Mouse (Mus musculus) CD4-positive helper T cell, adult 2 months (primary cell): ENCODE measurements around the gene Kcnk13.

ENCODE experiments used
- DNase-seq: peaks from one replicate; pipeline ENCODE4 v3.0.0-alpha.2; 2012; ENCODE audit warnings: low read depth, missing footprints, low spot score

Gene Kcnk13

DNA sequence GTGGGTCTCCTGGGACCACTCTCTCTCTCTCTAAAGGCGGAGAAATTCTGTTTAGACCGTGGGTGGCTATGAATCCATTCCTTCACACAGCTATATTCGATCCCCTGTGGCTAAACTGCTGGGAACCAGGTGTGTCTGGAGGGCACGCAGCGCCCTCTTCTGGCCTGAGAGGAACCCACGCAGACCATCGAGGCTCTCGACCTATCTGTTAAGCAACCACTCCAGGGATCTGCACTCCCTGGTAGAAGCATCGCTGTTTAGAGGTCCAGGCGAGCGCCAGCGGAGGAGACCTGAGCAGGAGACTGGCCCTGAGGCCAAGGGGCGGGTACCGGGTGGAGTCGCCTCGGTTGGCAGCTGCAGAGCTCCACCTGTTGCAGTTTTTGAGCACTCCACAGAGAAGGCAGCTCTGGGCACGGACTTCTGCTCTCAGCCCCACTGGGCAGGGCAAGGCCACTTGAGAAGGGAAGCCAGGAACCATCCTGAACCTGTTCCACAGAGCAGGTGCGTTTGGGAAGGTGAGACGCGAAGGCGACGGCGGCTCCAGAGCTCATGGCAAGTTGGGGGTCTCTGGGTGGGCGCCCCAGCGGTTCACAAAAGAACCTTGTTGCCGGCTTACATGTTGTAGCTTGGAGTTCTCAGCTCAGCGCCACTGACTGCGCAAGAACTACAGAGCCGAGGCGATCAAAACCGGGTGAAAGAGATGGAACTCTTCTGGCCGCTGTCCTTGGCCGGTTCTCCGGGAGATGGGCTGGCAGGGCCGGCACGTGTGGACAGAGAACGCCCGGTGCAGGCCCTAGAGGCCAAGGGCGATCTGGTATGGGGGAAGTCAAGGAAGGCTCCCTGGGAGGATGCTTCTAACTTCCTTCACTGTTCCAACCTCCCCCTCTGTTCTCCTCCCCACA lies at the start of gene Kcnk13:
Kcnk13 (plus strand) TSS at position 199 of the 902 bp plus-strand sequence.
- DNase-seq, result peak; percentile 67

DNA sequence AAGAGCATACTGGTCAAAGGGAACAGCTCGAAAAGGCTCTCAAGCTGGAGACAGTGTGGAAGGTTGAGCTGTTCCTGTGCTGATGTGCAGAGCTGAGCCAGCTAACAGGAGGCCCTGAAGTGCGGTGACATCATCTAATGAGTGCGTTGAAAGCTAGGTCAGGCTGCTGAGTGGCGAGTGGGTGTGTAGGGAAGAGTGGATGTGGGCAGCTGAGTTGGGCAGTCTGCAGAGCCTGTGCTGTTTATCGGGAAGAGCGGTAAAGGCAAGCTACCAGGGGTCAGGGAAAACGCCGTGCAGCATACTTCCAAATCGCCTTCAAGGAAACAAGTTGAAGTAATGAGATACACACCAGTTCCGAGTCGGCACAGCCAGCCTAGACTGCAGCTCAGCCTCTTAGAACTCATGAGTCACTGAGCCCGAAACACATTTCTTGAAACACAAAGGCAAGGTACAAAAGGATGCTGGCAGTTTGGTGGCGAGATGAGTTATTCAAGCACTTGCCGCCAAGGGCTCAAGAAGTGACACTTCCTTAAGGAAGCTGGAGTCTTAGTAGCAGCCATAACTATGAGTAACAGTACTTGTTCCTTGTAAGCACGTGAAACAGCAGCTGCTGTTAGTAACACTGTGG lies 46.4 kb upstream of the Kcnk13 start:
- no peak for DNase-seq

DNA sequence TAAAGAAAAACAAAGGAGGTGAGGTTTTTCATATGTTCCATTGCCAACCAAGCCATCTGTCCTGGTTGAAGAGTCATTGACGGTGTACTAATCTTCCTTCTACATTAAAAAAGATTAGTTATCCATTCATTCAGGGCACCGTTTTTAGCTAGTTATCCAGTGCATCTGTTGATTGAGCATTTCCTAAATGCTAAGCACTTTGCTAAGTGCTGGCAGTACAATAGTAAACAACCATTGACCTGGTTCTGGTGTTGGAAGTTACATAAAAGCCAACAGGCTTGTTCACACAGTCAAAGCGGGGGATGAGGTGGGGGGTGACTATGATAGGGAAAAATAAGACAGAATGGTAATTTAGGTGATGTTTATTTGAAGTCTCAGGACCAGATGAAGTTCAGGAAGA lies 44.7 kb upstream of the Kcnk13 start:
- no peak for DNase-seq

DNA sequence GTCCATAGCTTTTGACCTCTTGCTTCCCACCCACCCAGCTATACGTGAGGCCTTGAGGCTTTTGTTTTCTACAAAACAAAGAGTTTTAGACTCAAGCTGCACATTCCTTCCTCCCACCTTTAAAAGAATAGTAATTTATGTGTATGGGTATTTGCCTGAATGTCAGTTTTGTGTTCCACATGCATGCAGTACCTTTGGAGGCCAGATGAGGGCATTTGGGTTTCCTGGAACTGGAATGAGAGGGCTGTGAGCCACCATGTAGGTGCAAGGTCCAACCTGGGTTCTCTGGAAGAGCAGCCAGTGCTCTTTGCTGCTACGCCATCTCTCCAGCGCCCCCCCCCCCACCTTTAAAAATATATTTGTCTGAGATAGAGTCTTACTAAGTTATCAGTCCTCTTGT lies 43.3 kb upstream of the Kcnk13 start:
- no peak for DNase-seq

DNA sequence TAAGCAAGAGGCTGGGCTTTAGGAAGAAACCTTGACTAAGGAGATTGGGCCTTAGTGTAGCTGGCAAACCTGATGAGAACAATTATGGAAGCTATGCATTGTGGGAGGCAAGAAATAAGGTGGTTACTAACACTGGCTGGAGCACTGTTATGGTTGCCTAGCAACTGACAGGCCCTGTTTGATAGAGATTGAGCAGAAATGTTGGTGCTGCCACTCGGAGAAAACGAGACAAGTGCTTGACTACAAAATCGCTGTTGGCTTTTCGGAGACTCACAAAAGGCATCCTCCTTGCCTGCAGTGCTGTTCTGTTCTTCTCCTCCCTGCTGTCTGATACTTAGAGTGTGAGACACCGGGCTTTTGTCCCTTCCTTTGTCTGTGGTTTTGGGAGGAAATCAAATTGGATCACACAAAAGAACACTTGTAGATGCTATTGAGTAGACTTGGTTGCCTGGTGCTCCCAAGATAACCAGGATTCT lies 41.1 kb upstream of the Kcnk13 start:
- no peak for DNase-seq

DNA sequence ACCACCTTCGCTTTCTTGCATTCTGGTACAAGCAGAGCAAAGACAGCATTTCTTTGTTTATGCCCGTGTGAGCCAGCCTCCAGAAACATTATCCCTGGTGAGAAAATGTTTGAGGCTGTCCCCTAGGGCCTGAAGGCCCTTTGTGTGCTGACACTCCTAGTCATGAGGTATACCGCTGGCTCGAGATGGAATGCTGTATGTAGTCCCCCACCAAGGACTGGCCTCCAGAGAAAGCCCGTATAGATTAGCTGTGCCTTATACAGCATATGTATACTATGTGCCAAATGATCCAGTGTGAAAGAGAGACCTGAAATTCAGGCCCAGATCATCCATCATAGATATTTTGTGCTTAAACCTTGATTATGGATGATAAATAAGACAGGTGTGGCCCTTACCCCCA lies 40.6 kb upstream of the Kcnk13 start:
- no peak for DNase-seq

DNA sequence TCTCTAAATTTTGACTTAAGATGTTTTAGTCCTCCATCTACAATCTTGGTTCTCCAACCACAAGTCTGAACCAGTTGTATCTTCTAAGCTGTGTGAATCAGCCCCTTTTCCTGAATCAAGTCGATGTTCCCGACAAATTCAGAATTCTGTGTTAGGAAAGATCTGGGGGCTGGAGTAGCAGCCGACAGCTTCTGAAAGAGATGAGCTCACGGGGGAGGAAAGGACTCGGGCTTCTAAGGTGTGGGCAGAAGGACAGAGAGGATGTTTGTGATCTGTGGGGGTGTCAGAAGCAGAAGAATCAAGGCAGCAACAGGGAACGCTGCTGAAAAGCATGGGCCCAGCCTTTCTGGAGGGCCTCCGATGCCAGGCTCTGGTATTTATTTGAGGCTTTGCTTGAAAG lies 36.0 kb upstream of the Kcnk13 start:
- DNase-seq, result no peak

DNA sequence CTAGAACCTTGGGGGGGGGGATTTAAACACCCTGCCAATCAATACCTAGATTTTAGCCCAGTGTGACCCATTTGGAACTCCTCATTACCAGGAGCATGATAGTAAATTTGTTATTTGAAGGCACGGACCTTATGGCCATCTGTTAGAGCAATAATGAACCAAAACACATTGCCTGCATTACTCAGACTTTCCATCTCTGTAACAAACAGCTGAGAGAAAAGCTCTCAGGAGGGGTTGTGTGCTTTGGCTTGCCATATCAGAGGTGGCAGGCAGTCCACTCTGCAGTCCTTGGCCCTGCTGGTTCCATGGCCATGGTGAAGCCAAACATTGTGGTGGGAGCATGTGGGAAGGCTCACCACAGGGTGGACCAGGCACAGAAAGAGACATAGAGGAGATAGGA lies 35.1 kb upstream of the Kcnk13 start:
- DNase-seq, result no peak

DNA sequence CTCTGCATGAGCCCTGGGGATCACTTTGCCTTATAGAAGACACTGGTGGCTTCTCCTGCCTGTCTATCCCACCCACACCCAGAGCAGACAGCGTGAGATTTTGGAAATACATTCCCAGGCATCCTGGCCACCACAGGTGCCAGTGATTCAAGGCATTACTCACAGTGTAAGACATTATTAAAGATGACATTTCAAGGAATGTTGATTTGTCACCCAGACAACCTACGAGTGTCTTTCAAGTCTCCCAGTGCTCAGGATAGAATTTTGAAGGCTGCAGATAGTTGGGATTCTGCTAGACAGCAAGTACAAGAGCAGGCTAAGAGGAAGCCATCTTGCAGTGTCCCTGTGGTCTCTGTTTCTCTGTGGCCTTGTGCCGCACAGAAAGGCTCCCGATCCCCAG lies 32.1 kb upstream of the Kcnk13 start:
- DNase-seq, result no peak

DNA sequence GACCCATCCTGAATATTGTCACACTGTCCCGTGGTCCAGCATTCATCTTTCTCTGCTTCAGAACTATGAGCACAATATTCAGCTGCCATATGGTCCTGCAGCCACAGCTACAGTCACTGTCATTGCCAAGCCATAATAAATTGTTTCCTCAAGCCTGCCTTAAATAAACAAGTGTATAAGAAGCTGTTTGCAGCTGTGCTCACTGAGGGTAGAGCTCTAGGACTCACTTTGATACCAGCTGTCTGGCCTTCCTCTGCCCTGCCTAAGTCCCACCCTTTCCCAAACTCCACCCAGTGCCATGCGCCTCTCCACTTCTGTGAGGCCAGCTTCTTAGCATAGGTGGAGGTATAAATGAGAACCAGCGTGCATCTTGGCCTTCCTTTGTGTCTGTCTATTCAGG lies 30.7 kb upstream of the Kcnk13 start:
- DNase-seq, result no peak

DNA sequence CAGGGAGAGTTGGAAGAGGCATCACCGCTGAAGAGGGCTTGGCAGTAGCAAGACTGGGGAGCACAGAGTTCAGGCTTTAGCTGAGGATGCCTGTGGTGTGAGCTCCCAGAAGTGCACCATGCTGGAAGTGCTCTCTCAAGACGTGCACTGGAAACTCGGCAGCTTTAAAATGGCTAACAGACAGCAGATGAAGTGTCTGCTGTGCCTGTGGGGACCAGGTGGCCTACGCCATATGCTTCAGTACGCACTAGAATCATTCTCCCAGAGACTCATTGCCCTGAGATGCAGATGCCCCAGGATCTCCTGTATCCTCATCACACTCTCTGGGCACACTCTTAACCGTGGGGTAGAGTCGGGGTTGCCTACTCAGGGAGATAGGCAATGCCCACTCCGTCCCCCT lies 28.9 kb upstream of the Kcnk13 start:
- DNase-seq, result no peak

DNA sequence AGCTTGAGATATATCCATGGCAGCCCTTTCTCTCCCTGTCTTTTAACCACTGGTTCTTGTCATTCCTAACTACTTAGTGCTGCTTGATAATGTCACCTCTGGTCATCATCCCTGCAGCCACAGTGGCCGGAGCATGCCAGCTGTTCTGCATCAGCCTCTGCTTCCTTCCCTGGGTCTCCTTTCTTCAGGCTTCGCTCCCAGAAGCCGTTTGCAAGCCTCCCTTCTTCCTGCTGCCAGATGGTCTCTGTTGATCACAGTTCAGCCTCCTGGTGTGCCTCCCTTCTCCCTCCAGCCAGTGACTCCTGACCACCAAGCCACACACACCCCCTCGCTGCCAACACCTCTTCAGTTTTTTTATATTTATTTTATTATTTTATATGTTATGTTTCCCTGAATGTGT lies 25.8 kb upstream of the Kcnk13 start:
- DNase-seq, result no peak

DNA sequence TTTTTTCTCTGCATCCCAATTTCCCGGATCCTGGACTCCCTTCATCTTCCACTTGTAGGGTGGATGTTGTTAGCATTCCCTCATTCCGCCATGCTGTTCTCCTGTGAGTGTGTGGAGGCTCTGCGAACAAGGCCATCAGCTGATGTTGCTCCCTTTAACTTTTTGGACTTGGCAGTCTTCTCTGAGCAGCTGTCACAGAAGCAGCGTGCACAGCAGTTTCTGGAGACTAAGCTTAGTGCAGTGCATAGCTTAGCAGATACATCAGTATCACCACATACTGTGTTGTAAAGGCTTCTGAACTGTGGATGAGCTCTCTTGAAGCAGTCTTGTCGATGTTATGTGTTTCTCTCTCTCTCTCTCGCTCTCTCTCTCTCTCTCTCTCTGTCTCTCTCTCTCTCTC lies 25.1 kb upstream of the Kcnk13 start:
- no peak for DNase-seq

DNA sequence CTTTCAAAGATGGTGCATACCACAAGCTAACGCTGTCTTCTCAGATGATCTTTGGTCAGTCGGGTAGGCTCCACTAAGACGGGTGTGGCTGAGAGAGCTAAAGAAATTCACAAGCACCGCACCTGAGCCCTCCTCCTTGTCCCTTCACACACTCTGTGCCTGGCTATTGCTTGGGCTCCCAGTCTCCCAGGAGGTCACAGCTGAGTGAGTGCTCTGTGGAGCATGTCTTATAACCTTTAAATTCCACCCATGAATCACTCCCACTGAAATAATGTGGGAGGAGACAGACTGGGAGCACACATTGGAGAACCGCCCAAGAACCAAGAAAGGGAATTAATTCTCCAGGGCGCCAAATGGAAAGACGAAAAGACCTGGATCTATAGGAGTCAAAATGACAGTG lies 23.6 kb upstream of the Kcnk13 start:
- DNase-seq, result no peak

DNA sequence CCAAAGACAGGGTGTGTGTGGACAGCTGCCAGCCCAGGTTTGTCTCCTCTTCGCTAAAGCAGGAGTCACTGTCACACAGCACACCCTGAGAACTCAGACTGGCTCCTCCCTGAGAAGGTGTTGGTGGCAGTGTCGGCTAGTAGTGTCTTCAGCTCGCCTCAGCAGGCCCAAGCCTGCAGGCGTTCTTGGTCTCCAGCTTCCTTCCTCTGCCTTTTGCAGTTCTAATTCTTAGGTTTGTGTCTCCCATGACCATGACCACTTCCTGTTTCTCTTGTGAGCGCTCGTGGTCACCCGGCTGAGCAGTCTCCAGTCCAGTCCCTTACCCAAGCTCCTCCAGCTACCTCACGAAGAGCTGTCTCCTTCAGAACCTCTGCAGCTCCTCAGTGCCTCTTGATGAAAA lies 21.9 kb upstream of the Kcnk13 start:
- DNase-seq, result no peak

DNA sequence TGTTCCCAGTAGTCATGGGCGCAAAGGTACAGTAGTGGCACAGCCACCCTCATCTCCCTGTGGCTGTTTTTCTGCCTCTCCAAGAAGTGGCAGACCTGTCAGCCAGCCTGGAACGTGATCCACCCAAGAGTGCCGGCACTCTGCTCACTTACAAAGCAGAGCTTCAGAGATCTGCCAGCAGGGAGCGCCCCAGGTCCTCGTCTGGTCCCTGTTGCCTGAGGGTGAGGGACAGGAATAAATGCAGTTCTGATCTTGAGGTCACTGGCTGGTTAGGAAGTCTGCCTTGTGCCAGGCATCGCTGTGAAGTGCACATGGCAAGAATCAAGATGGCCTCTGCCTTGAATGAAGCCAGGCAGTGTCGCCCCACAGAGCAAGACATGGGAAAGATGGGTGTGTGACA lies 11.4 kb upstream of the Kcnk13 start:
- DNase-seq, result no peak

DNA sequence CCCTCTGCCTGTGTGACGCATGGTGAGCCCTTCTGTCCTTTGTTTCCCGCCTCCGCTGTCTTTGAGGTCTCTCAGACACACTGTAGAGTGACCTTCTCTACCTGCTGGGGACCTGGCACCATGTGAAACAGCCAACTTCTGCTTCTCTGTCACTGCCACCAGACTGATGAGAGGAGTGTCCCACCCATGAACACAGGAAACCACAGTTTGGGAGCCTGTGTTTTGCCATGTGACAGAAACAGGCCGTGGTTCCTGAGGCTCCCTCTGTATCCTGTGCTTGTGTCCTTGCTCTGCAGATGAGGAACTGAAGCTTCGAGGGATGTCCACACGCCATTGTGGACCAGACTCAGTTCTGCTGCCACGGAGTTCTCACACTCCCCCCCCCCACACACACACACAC lies 7.9 kb upstream of the Kcnk13 start:
- DNase-seq, result no peak

DNA sequence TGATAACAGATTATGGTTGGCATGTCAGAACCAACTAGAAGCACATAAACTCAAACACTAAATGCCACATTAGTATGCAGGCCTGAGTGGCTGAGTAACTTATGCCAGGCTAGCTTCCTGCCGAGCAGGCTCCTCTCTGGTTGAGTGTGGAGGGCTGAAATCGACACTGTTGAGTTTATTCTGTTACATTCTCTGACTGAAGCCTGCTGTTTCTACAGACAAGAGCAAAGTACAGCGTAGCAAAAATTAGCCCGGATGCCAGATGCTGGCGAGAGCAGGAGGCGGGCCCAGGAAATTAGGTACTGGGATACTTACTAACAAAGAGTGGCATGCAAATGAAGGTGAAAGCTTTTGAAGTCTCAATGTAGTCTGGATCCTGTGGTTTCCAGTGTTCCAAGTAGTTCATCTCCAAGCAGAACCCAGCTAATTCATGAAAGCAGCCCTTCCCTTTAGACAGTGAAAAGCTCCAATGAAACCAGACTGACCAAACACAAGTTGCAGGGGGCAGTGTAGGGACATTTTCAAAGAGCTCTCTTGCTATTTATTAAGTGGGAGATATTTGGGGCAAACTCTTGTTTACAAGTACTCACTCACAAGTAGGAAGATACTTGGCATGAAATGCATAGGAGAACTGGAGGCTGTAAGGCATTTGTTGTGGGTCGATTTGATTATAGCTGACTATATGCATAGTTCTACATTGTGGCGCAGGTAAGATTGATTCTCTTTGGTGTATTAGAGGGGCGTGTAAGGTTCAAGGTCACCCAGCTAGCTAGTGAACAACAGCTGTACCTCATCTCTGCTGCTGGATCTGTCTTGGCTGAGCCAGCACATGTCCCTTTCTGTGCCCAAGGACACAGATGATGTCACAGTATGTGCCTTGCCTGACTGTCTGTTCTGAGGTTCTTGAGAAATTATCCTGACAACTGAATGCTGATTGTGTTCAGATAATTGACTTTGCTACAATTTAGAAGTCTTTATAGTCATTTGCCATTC lies 5.9 kb upstream of the Kcnk13 start:
- no peak for DNase-seq

DNA sequence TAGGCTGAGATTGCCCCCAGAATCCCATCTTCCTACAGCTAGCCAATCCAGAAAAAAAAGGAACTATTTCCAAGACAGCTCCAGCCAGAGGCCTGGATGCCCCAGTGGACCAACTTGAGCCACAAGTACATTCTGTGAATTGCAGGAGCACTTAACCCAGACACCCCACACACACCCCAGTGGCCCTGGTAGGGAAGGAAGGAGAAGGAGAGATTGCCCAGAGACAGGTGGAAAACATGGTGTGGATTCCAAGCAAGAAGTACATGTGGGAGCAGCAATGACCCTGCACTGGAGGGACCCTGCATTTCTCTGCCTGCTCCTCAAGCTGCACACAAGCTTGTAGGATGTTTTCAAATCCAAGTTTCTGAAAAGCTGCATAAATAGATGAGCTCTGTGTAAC lies 5.0 kb upstream of the Kcnk13 start:
- no peak for DNase-seq

DNA sequence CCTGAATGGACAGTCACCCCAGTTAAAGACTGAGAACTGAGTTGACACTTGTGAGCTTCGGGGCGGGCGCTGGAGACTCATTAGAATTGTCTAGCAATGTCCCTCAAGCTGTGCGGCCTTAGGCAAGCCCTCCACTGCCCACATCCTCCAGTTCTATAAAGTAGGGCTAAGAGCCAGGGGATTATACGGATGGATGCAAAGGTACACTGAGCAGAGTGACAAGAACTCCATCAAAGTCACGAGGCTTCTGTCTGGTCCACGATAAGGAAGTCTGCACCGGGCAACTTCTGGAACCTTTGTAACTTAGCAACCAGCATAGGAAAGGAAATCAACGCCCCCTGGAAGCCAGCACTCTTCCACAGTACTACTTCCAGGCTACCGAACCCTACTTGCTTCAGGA lies 4.4 kb upstream of the Kcnk13 start:
- no peak for DNase-seq

DNA sequence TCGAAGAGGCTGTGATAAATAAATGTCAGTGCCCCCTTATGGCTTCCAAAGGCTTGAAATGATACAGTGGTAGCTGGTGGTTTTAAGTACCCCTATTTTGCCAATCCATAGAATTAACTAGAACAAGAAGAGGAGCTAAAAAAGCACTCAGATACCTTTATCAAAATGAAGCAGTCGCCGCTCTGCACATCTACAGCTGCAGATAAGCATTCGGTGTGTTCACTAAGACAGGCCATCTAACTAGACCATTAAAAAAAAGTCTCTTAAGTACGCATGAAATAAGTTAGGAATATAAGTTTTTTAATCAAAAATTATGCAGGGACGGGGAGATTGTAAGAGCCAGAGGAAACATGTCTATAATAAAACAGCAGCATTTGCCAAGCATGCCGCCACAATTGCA lies 3.6 kb upstream of the Kcnk13 start:
- no peak for DNase-seq
